Mouse (Mus musculus): ENCODE data around the gene Eef1g. TPM values are rescaled to one million over a fixed set of nuclear protein-coding genes. Genes with fewer than 3 reads are reported as not detected.
A peak's percentile ranks its signal among the peaks of the same experiment; 100 is the strongest.

Gene Eef1g
- 5.4 and 8.2 TPM in 2 replicates for polyA plus RNA-seq (2012)

GRCm38 (mm10) chr19:8966590-8967372 lies at the start of gene Eef1g:
Gene Eef1g (plus strand): TSS chr19:8967041.
- Histone ChIP-seq H3K27me3 (ENCODE audit: control insufficient read depth) (no peaks in the 10 kb centered on the region), H3K9me3 (ENCODE audit: control insufficient read depth, low read length) (no peaks in the 10 kb centered on the region), H3K4me1 (ENCODE audit: control insufficient read depth) (peaks cover 50% of the 10 kb centered on the region), H3K36me3 (ENCODE audit: control insufficient read depth) (peaks cover 79% of the 10 kb centered on the region), H3K4me3 (replicated peaks) (peak within 1 kb of the TSS; percentile 77)
- TF ChIP-seq GATA1 (IDR thresholded peaks at IDR 0.05; ENCODE audit: low read length) (no peak), TAL1 (IDR thresholded peaks at IDR 0.05; ENCODE audit: low read length) (no peak)

- Histone ChIP-seq H3K4me1 (ENCODE audit: control insufficient read depth) (peaks cover 37% of the 10 kb centered on the region), H3K4me3 (replicated peaks) (no peak overlapping the region), H3K36me3 (ENCODE audit: control insufficient read depth) (peaks cover 55% of the 10 kb centered on the region), H3K27me3 (ENCODE audit: control insufficient read depth) (no peaks in the 10 kb centered on the region), H3K9me3 (ENCODE audit: control insufficient read depth, low read length) (no peaks in the 10 kb centered on the region)
- TF ChIP-seq TAL1 (IDR thresholded peaks at IDR 0.05; ENCODE audit: low read length) (no peak), GATA1 (IDR thresholded peaks at IDR 0.05; ENCODE audit: low read length) (no peak)
These were observed 47.8 kb upstream of the Eef1g start for GRCm38 (mm10) chr19:8919000-8919399.

- Histone ChIP-seq H3K36me3 (ENCODE audit: control insufficient read depth) (peaks cover 53% of the 10 kb centered on the region), H3K9me3 (ENCODE audit: control insufficient read depth, low read length) (no peaks in the 10 kb centered on the region), H3K4me3 (replicated peaks) (peak overlapping the region; percentile 95), H3K4me1 (ENCODE audit: control insufficient read depth) (peaks cover 41% of the 10 kb centered on the region), H3K27me3 (ENCODE audit: control insufficient read depth) (no peaks in the 10 kb centered on the region)
- TF ChIP-seq GATA1 (IDR thresholded peaks at IDR 0.05; ENCODE audit: low read length) (no peak), TAL1 (IDR thresholded peaks at IDR 0.05; ENCODE audit: low read length) (no peak)
These were observed 47.2 kb upstream of the Eef1g start for GRCm38 (mm10) chr19:8919684-8920072.

GRCm38 (mm10) chr19:8920073-8920736 lies 46.6 kb upstream of the Eef1g start, which contains the start of gene B3gat3:
Gene B3gat3 (plus strand): TSS chr19:8920374.
- Histone ChIP-seq H3K36me3 (ENCODE audit: control insufficient read depth) (peaks cover 50% of the 10 kb centered on the region), H3K4me1 (ENCODE audit: control insufficient read depth) (peaks cover 43% of the 10 kb centered on the region)

GRCm38 (mm10) chr19:8920836-8921291 lies 46.0 kb upstream of the Eef1g start:
- no peaks in the 10 kb centered on the region for H3K27me3 ChIP-seq (ENCODE audit: control insufficient read depth)
- no peaks in the 10 kb centered on the region for H3K9me3 ChIP-seq (ENCODE audit: control insufficient read depth, low read length)
- peaks cover 50% of the 10 kb centered on the region for H3K36me3 ChIP-seq (ENCODE audit: control insufficient read depth)
- TF ChIP-seq TAL1 (IDR thresholded peaks at IDR 0.05; ENCODE audit: low read length), result no peak
- TF ChIP-seq GATA1 (IDR thresholded peaks at IDR 0.05; ENCODE audit: low read length), result no peak
- peak overlapping the region; percentile 95 for H3K4me3 ChIP-seq (replicated peaks)
- peaks cover 49% of the 10 kb centered on the region for H3K4me1 ChIP-seq (ENCODE audit: control insufficient read depth)

More at GRCm38 (mm10) chr19:8920073-8920736, 46.6 kb upstream of the Eef1g start, which contains the start of gene B3gat3:
- H3K27me3 ChIP-seq (ENCODE audit: control insufficient read depth), result no peaks in the 10 kb centered on the region
- TF ChIP-seq TAL1 (IDR thresholded peaks at IDR 0.05; ENCODE audit: low read length), result no peak
- TF ChIP-seq GATA1 (IDR thresholded peaks at IDR 0.05; ENCODE audit: low read length), result no peak
- no peaks in the 10 kb centered on the region for H3K9me3 ChIP-seq (ENCODE audit: control insufficient read depth, low read length)
- peak within 1 kb of the TSS; percentile 95 for H3K4me3 ChIP-seq (replicated peaks)

- TF ChIP-seq TAL1 (IDR thresholded peaks at IDR 0.05; ENCODE audit: low read length) (no peak), GATA1 (IDR thresholded peaks at IDR 0.05; ENCODE audit: low read length) (no peak)
- peak overlapping the region; percentile 95 for H3K4me3 ChIP-seq (replicated peaks)
- H3K4me1 ChIP-seq (ENCODE audit: control insufficient read depth), result peaks cover 58% of the 10 kb centered on the region
- H3K36me3 ChIP-seq (ENCODE audit: control insufficient read depth), result peaks cover 50% of the 10 kb centered on the region
- H3K27me3 ChIP-seq (ENCODE audit: control insufficient read depth), result no peaks in the 10 kb centered on the region
- no peaks in the 10 kb centered on the region for H3K9me3 ChIP-seq (ENCODE audit: control insufficient read depth, low read length)
These were observed 45.1 kb upstream of the Eef1g start for GRCm38 (mm10) chr19:8921741-8922140.

GRCm38 (mm10) chr19:8926766-8927165 lies 40.1 kb upstream of the Eef1g start:
- Histone ChIP-seq H3K36me3 (ENCODE audit: control insufficient read depth) (peaks cover 69% of the 10 kb centered on the region), H3K9me3 (ENCODE audit: control insufficient read depth, low read length) (no peaks in the 10 kb centered on the region), H3K4me1 (ENCODE audit: control insufficient read depth) (peaks cover 84% of the 10 kb centered on the region), H3K4me3 (replicated peaks) (no peak overlapping the region), H3K27me3 (ENCODE audit: control insufficient read depth) (no peaks in the 10 kb centered on the region)
- no peak for TF ChIP-seq GATA1 (IDR thresholded peaks at IDR 0.05; ENCODE audit: low read length)
- no peak for TF ChIP-seq TAL1 (IDR thresholded peaks at IDR 0.05; ENCODE audit: low read length)

- Histone ChIP-seq H3K4me3 (replicated peaks) (no peak overlapping the region), H3K9me3 (ENCODE audit: control insufficient read depth, low read length) (no peaks in the 10 kb centered on the region), H3K36me3 (ENCODE audit: control insufficient read depth) (peaks cover 64% of the 10 kb centered on the region), H3K4me1 (ENCODE audit: control insufficient read depth) (peaks cover 76% of the 10 kb centered on the region), H3K27me3 (ENCODE audit: control insufficient read depth) (no peaks in the 10 kb centered on the region)
- TF ChIP-seq GATA1 (IDR thresholded peaks at IDR 0.05; ENCODE audit: low read length), result no peak
- TF ChIP-seq TAL1 (IDR thresholded peaks at IDR 0.05; ENCODE audit: low read length), result no peak
These were observed 38.8 kb upstream of the Eef1g start for GRCm38 (mm10) chr19:8927891-8928525.
